18 mouse cellular contexts compared by ENCODE assay signal in the genomic region with DNA sequence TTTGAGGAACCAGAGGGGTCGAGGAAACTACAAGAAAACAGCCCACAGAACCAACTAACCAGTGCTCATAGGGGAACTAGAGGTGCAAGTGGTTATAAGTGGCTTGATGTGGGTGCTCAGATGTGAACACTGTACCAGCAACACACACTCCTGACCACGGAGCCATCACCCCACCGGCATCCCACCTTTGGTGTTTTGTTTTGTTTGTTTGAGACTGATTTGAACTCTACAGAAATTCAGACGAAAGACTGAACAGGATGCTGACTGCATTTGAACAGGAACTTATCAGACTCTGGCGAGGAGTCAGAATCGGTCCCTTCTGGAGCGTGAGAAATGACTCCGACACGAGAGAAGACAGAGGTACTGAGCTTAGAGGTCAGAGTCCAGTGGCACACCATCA. TPM values are rescaled to one million over a fixed set of nuclear protein-coding genes. Genes with fewer than 3 reads are reported as not detected.
A peak's percentile ranks its signal among the peaks of the same experiment; 100 is the strongest.
DNase-seq lines count a peak whose midpoint lies in the region; ATAC-seq and TF ChIP-seq lines count a peak whose summit lies in the region.
"Had no signal": no experiment of that assay in that cellular context is flagged by ENCODE, and none has a peak within 500 bp of the region (broad histone marks: within the 10 kb centered on the region; RNA-seq: fewer than 3 reads in every experiment).

No protein-coding gene starts in this region.

- whole genome bisulfite sequencing in limb, embryonic 10.5 days, result 88% methylated on average over 9 of the region's 9 CpGs

- DNase-seq in thymus, postnatal 14 days, result peak; percentile 16
- no peak for DNase-seq in thymus, postnatal 0 days (ENCODE audit: low spot score)
- DNase-seq in limb, embryonic 10.5 days (ENCODE audit: low spot score), result no peak
- no peak for DNase-seq in right cerebral cortex, adult 2 months (ENCODE audit: low spot score in 2 of 2)
- no peak for DNase-seq in gastrocnemius, adult 2 months
- no peak for DNase-seq in embryo, embryonic 9.5 days (ENCODE audit: extremely low spot score)
- DNase-seq: adrenal gland, adult 8-10 months; forebrain, postnatal 0 days; gastrocnemius, postnatal 10 days; heart, adult 18-20 months; heart, postnatal 14 days had no signal

- H3K36me3 ChIP-seq in limb, embryonic 10.5 days, result no peaks in the 10 kb centered on the region
- H3K36me3 ChIP-seq: embryonic facial prominence, embryonic 10.5 days; heart, embryonic 15.5 days; hindbrain, embryonic 13.5 days had no signal

- intact Hi-C loops in gastrocnemius, adult 2 months (cut with DNase I), result no loop called here

- H3K27me3 ChIP-seq in limb, embryonic 10.5 days (ENCODE audit: low read depth, poor library complexity, severe bottlenecking), result no peaks in the 10 kb centered on the region
- H3K27me3 ChIP-seq: forebrain, embryonic 13.5 days; heart, embryonic 15.5 days; hindbrain, embryonic 13.5 days had no signal

- peaks cover 8% of the 10 kb centered on the region; the same call in 1 of the 2 replicates for H3K4me1 ChIP-seq in limb, embryonic 10.5 days
- H3K4me1 ChIP-seq: forebrain, embryonic 13.5 days; heart, embryonic 15.5 days; hindbrain, embryonic 13.5 days had no signal

- no peak overlapping the region for H3K4me3 ChIP-seq in limb, embryonic 10.5 days
- H3K4me3 ChIP-seq in gastrocnemius, adult 2 months, result no peak overlapping the region
- H3K4me3 ChIP-seq: embryonic facial prominence, embryonic 10.5 days; forebrain, embryonic 13.5 days; heart, embryonic 15.5 days; hindbrain, embryonic 13.5 days had no signal

- peak; percentile 34 for ATAC-seq in activated CD4-positive, CD25-positive, alpha-beta regulatory T cell, adult 4 months
- ATAC-seq: forebrain, embryonic 13.5 days; hindbrain, postnatal 0 days; intestine, embryonic 16.5 days had no signal

- peak overlapping the region; percentile 27; the same call in 1 of the 2 replicates for H3K27ac ChIP-seq in limb, embryonic 10.5 days
- H3K27ac ChIP-seq in gastrocnemius, adult 2 months, result no peak overlapping the region
- H3K27ac ChIP-seq: forebrain, embryonic 13.5 days; heart, embryonic 15.5 days; hindbrain, embryonic 13.5 days; hindbrain, postnatal 0 days had no signal

- no peak for TF ChIP-seq CTCF in gastrocnemius, adult 2 months (IDR thresholded peaks at IDR 0.05)

- H3K9me3 ChIP-seq in limb, embryonic 10.5 days (replicated peaks), result no peaks in the 10 kb centered on the region
- H3K9me3 ChIP-seq: embryonic facial prominence, embryonic 10.5 days; forebrain, embryonic 13.5 days; heart, embryonic 15.5 days; hindbrain, embryonic 13.5 days had no signal

RNA-seq across cellular contexts. Expression of a gene that starts 19.9 kb away (rescaled TPM):
- polyA plus RNA-seq in thymus, postnatal 0 days (2015; fragmentation: Nextera tagmentation; extraction: Ambion mirVana), result 4.0 TPM in 2 replicates
- polyA plus RNA-seq in activated CD4-positive, CD25-positive, alpha-beta regulatory T cell, adult 4 months (2017; shearing (Covaris generic)), result 10 to 100 TPM; 18.3 to 25.0 TPM
- 6.9 and 7.8 TPM in 2 replicates for polyA plus RNA-seq in limb, embryonic 10.5 days (2016; fragmentation: Nextera tagmentation; extraction: Ambion mirVana)
- under 1 TPM; 0.33 to 0.45 TPM for total RNA-seq in gastrocnemius, adult 2 months (2021)
